Mouse (Mus musculus) A20 (cell line): ENCODE results near the gene Asxl1.
"Not testable (repeated sequence)": the region's sequence is repeated elsewhere in the genome, so short reads cannot be mapped to it uniquely, and the experiment has no call there.

Experiments
- DNase-seq: peaks from one replicate; pipeline ENCODE4 v3.0.0-alpha.2; 2011; ENCODE audit warnings: low read depth, low spot score

Gene Asxl1

DNA sequence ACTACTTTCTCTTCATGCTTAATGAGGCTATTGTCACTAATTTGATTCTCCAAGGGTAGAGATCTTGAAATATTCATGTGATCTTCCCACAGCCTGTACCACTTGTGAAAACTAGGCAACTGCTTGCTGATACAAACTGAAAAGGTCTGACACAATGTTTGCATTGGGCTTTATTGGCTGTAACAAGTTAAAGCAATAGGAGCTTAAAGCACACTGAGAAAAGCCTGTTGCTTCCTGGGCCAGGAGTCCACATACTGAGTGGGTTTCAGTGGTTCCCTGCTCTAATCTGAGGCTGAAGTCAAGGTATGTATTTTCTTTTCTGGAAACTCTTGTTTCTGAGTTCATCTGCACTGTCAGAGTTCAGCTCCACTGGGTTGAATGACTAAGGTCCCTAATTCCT, 2.4 kb upstream of the Asxl1 start:
- no peak for DNase-seq

GRCm38 (mm10) chr2:153345071-153345453, 567 bp upstream of the Asxl1 start:
- DNase-seq, result no peak

DNA sequence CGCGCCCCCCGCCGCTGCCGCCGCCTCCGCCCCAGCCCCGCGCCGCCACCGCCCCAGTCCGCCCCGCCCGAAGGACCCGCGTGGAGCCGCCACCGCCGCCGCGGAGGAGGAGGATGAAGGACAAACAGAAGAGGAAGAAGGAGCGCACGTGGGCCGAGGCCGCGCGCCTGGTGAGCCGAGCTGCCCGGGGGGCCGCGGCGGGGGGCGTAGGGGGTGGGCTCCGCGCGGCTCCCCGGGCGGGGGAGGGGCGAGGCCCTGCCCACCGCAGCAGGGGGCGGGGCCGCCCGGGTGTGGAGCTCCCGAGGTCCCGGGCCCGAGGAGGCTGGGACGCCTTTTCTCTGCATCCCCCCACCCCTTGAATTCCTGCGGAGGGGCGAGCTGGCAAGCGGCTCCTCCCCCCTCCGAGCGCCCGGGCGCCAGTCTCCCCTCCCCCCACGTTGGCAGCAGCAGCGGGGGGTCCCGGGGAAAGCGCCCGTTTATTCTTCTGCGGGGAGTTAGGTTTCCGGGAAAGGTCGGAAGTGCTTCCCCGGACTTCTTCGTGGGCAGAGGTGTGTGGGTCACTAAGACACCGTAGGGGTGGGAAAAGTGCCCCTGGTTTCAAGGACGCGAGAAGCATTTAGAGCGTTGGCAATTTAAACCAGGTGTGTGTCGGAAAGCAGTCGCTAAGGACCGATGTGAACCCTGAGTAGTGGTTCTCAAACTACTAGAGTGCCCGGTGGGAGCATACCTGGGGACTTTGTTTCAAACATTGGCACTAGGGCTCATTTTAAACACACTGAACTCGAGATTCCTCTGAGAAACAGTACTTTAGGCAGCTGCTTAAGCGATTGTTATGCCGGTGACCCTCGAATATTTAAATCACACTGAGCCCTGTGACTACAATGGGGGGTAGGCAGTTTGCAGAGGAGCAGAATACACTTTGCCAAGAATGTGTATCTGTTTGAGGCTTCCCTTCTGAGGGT, 873 bp downstream of the Asxl1 start:
- peak; percentile 77 for DNase-seq

DNA sequence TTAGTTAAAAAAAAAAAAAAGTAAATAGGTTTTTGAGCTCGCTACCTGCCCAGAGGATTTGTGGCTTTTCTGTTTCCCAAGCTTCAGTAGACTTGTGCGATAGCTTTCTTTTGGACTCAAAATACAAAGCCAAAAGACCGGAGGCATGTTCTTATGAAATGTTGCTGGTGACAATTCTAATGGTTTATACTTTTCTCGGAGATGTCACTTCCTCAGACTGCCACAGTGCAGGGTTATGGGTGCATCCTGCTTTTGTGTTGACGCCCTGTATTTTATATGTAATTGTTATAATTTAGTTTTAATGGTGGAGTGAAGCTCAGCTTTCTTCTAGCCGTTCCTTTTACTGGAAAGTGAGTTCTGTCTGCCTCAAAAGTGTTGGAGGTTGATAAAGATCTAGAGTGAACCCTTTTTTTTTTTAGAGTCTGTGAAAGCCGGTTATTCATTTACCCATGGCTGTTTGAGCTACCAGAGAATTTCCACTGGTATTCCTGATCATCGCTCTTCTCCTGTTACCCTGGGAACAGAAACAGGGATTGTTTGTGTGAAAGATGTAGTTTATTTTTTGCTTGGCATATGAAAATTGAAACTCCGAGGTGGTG, 1.7 kb downstream of the Asxl1 start:
- DNase-seq, result peak; percentile 63

GRCm38 (mm10) chr2:153348100-153348831, 2.6 kb downstream of the Asxl1 start:
- peak; percentile 31 for DNase-seq

- peak; percentile 69 for DNase-seq
These were observed 5.0 kb downstream of the Asxl1 start for GRCm38 (mm10) chr2:153350552-153351181.

GRCm38 (mm10) chr2:153354648-153355047, 9.0 kb downstream of the Asxl1 start:
- no peak for DNase-seq

DNA sequence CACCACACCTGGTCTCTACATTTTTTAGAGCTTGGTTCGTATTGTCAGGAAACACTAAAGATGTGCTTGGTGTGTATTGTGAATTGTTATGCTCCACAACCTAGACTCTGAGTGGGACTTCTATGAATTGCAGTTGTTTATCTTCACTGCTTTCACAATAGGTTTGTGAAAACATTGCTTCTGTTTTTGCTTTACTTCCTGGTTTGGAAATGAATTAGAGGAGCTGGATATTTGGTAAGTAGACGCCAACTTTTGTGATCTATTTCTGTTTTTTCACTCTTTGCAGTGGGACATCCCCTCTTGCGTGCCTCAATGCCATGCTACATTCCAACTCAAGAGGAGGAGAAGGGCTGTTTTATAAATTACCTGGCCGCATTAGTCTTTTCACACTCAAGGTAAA, 11.2 kb downstream of the Asxl1 start:
- no peak for DNase-seq

DNA sequence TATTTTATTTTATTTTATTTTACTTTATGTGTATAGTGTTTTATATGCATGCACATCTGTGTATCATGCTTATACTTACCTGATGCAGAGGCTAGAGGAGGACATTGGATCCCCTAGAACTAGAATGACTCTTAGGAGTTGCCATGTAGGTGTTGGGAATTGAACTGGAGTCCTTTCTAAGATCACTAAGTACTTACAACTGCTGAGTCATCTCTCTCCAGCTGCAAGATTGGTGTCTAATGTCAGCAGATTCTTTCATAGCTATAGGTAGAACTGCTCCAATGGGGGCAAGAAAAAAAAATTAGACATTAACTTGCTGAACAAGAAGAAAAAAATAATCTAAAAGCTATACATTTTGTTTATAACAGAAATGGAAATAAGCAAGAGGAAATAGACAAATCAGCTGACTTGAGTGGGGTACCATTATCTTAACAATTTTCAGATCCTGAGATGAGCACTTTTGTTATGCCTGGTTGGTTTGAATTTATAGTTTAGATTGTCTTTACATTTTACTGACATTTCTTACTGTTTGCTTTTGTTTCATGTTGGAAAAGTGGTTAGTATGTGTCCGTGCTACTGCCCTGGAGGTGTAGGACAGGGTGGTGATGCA, 15.6 kb downstream of the Asxl1 start:
- DNase-seq, result no peak

- DNase-seq, result not testable (repeated sequence)
These were observed 18.9 kb downstream of the Asxl1 start for GRCm38 (mm10) chr2:153364531-153364930.

DNA sequence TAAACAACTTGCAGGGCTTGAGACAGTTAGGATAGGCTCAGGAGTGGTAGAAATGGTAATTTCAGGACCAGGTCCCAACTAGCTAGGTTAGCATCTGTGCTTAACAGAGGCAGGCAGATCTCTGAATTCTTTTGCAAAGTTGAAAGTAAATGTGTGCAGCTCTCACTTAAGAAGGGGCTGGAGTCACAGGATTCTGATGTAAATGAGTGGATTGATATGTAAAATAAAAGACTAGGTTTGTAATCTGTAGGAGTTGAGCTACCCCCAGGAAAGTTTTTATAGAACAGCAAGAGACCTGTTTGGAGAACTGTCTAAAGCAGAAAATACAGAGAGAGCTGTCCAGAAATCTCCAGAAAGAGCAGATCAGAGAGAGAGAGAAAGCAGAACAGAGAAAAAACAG, 25.2 kb downstream of the Asxl1 start:
- DNase-seq, result no peak

GRCm38 (mm10) chr2:153375380-153375779, 29.8 kb downstream of the Asxl1 start:
- DNase-seq, result no peak

GRCm38 (mm10) chr2:153380479-153380878, 34.9 kb downstream of the Asxl1 start:
- no peak for DNase-seq

GRCm38 (mm10) chr2:153389831-153390230, 44.2 kb downstream of the Asxl1 start:
- no peak for DNase-seq

- no peak for DNase-seq
These were observed 47.4 kb downstream of the Asxl1 start for GRCm38 (mm10) chr2:153393045-153393444.

- DNase-seq, result no peak
These were observed 52.3 kb downstream of the Asxl1 start for GRCm38 (mm10) chr2:153397790-153398515.

- no peak for DNase-seq
These were observed 53.5 kb downstream of the Asxl1 start for GRCm38 (mm10) chr2:153399166-153399565.

GRCm38 (mm10) chr2:153404062-153404461, 58.4 kb downstream of the Asxl1 start:
- no peak for DNase-seq

DNA sequence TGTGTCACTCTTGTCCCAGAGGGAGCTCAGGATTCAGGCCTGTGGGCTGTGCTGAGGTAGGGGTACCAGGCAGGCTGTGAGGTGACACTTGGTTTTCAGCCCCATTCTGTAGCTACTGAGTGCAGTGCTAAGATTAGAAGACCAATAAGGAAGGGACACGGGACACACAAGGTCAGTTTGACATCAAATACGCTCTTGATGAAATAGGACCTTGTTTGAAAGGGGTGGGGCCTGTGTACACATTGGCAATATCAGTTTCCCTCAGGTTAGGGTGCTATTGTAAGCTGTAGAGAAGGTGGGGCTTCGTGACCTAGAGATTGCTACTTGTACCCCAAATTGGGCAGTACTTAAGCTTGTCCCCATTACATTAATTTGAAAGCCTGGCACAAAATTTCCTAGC, 59.3 kb downstream of the Asxl1 start:
- DNase-seq, result no peak

- no peak for DNase-seq
These were observed 61.3 kb downstream of the Asxl1 start for GRCm38 (mm10) chr2:153406882-153407281.

- DNase-seq, result no peak
These were observed 63.3 kb downstream of the Asxl1 start for GRCm38 (mm10) chr2:153408971-153409370.
